Mouse (Mus musculus) cerebellum, adult 18-20 months (tissue): ENCODE results near the gene Hnrnpa2b1.

Experiments
- DNase-seq, 2 experiments: peaks; one replicate each; pipeline ENCODE4 v3.0.0; 2021

The Hnrnpa2b1 gene

DNA sequence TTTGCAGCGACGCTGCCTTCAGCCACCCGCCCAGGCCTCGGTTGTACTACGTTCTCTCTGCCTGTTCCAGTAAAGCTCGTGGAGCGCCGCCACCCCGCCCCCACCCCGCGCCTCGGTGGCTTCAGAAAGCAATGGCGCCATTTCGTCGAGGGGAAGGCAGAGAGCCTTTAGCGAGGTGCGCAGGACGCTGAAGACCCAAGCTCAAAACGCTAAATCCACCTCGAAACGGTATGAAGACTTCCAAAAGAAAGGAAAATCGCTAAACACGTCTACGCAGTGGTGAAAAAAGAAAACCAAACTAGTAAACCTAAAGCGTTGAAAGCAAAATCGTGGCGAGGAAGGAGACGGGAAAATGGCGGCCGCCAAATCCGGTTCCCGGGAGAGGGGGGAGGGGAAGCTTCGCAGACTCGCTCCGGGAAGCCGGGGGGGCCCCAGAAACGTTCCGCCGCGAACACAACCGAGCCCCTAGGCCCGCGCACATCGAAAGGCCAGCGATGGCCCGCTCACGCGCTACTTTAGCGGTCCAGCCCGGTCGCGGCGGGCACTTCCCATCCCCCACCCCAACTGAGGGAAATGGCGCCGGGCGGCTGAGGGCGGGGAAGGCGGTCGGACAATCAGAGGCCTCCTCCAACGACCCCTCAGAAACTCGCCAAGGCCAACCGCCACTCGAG is 668 bp downstream of the Hnrnpa2b1 start:
- DNase-seq, result peak; percentile 64 to 80

DNA sequence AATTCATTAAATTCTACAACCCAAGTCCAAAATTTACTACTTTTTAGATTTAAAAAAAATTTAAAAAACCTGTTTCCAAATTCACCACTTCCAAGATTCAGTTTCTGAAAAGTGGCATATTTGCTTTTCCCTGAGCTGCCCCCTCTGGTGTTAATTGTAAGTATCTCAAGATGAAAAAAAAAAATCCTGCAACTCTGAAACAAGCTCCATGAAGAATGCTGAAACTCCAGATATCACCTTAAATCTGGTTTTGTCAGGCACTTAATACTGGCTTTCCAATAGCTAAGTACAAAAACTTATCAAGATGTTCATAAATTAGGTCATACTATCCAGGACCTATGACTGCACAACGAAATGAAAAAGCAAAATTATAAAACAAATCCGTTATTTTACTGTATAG is 2.0 kb downstream of the Hnrnpa2b1 start:
- DNase-seq, result no peak

DNA sequence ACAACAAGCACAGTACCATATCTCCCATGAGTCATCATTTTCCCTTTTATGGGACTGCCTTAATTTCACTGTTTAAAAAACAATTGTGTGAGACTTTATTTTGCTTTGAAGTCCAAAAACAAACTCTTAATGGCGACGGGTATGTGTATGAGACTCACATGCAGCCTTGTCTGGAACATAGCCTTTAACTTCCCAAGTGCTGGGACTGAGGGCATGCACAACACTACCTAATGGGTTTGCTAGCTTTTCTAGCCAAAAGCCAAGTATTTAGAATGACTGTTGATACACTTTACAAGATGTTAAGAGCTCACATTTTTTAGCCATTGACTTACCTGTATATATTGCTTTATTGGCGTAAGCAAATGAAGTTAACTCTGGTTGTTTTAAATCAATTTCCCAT is 9.3 kb downstream of the Hnrnpa2b1 start:
- DNase-seq, result no peak

DNA sequence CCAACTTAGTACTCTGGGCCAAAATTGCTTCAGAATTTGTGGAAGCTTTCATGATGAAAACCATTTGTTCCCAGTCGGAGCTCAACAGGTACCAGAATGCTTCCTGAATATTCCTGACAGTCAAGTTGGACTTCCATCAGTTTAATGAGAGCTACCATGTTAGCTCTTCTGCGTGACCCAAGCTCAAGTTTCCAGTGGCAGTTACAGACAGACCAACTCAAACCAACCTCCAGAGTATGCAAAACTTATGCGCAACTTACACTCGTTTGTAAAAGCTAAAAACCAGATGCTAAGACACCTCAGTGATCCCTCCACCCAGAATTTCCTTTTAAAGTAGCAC is 9.7 kb downstream of the Hnrnpa2b1 start:
- DNase-seq, result no peak

DNA sequence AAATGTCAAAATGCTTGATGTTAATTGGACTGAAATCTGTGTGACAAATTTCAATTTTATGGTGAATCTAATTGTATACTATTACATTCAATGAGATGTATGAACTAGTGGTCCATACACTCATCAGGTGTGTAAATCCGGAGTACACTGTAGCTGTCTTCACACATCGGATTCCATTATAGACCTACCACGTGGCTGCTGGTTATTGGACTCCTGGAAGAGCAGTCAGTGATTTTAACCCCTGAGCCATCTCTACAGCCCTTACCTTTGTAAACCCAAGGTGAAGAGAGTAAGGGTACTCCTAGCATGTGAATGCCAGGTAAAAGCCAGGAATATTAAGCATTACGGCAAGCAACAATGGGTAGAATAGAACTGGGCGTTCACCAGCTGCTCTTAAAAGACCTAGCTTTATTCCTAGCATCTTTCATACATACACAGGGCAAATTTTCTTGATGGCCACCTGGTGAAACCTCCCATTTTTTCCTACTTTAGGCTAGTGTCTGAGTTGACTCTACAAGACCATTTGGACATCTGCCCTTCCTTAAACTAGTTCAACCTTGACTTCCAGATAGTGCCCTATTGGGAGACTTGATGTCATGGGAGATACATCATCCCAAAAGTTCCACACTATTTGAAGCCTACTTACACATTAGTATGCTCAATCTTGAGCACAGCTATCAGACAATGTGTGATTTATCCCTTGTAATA is 10.2 kb downstream of the Hnrnpa2b1 start:
- DNase-seq, result no peak

DNA sequence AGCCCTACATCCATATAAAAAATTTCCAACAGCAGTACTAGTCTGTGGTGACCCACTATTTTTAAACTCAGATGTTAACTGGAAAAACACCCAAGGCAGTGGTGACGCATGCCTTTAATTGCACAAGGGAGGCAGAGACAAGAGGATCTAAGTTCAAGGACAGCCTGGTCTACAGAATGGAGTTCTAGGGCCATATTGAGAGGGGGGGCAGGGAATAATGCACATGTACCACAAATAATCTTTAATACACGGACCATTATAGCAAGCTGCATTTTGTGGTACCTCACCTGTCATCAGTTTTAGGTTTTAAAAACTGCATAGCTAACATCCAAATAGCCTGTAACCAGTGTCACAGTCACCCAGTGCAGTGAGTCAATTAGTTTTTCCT is 10.8 kb downstream of the Hnrnpa2b1 start:
- DNase-seq, result no peak

DNA sequence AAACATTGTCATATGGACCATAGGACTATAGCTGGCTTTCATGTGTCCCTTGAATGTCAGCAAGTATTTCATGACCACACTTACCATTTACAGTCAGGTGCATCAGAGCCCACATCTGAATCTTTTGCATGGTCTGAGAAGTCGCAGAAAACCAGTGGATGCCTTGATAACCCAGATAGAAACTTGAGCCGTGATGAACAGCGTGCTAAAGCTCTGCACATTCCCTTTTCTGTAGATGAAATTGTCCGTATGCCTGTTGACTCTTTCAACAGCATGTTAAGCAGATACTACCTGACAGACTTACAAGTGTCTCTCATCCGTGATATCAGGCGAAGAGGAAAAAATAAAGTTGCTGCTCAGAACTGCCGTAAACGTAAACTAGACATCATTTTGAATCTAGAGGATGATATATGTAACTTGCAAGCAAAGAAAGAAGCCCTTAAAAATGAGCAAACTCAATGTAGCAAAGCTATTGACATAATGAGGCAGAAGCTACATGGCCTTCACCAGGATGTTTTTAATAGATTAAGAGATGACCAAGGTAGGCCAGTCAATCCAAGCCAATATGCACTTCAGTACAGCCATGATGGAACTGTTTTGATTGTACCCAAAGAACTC is 11.8 kb downstream of the Hnrnpa2b1 start:
- DNase-seq, result no peak

DNA sequence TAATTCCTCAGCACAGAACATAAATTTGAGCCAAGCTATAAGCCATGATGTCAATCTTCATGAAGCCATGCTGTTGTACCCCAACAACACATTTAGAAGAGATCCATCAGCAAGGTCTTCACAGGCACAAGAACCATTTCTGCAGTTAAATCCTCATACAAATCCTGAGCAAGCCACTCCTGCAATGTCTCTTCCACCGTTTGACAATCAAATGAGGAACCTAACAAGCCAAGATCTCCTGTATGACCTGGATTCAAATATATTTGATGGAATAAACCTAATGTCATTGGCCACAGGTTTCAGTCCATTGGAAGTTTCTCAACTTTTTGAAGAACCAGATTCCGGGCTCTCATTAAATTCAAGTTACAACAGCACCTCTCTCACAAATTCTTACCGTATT is 12.4 kb downstream of the Hnrnpa2b1 start:
- no peak for DNase-seq

DNA sequence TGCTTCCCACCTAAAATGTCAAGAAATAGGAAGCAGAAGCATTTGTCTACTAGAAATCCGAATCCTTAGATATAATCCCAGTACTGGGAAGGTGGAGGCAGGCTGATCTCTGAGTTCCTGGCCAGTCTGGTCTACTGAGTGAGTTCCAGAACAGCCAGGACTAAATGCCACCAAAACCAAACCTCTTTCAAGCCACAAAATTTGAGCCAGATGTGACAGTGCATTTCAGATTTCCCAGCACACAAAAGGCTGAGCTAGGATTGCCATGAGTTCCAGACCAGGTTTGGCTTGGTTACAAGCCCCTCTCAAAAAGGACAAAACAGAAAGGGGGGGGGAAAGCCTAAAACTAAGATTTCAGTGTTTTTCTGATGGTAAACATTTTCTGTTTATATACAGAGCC is 13.5 kb downstream of the Hnrnpa2b1 start:
- DNase-seq, result no peak

DNA sequence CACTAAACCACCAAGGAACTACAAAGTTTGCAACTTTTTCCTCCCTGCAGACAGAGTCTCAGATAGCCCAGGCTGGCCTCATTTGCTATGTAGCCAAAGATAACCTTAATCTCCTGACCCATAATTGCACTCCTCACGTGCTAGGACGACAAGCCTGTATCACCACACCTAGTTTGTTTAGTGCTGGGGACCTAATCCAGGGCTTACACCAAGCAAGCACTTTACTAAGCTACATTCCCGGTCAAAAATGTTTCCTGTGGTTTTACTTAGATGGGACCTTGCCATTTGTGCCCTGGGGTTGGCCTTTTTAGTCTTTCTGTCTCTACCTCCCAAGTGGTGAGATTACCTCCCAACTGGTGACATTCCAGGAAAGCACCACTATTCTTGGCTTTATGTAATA is 14.7 kb downstream of the Hnrnpa2b1 start:
- no peak for DNase-seq

DNA sequence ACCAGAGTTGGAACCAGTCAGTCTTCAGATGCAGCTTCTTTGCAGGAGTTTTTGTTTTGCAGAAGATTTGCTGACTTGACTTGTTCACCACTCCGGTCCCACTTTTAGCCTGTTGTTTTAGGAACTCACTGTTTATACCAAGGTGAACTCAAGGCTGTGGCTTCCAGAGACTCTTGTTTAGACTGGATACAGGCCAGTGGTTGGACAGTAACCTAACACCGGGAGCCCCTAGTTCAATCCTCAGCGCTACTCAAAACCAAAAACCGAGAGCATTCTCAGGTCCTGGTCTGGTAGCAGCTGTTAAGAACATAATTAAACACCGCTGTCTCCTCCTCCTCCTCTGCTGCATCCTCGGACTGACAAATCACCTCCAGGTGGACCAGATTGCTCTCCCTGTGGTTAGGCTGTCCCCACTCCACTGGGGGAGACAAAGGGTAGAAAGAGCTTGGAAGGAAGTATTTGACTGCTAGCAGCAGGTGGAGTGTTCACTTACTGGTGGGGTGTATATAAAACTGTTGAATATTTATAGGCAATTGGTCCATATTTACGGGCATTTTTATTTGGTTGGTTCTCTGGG is 16.7 kb downstream of the Hnrnpa2b1 start:
- no peak for DNase-seq

DNA sequence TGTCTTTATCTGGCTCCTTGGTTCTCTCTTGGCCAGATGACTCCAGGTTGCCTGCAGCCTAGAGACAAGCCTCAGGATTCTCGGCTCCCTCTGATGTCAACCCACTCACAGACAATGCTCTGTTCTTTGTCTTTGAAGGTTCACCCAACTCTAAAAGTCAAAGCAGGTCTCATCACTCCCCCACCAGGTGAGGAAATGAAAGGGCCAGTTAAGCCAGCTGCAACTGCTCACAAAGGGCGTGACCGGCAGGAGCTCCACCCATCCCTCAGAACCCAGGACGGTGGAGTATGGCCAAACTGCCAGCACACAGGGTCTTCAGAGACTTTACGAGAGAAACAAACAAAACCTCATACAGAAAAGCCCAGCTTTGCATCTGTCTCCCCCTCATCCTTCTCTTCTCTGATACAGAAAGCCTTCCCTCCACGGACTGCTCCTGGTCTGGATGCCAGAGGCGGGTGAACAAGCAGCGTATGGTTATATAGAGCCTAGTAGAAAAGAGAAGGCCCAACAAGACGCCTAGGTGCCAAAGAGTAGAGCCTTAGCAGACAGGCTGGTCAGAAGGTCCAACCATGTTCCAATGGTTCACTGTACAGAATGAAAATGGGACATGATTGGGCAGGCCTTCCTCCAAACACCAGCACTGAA is 27.4 kb downstream of the Hnrnpa2b1 start:
- DNase-seq, result no peak

DNA sequence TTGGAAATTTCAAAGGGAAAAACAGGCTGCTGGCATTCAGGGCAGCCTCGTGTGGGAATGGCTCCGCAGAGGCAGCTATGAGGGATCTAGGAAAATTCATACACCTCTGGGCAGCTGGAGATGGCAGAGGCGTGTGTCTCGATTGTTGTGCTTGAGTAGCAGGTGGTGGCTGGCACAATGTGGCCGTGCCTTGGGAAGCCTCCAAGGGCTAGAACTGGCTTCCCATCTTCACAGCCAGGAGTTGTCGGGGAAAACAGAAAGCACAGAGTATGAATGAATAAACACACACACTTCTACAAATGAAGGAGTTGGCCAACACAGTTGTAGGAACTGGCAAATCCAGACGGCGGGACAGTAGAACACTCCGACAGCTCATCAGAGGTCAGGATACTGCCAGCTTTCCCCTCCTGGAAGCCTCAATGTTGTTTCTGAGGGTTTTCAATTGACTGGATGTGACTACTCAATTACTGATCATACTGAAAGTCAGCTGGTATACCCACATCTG is 30.8 kb downstream of the Hnrnpa2b1 start:
- DNase-seq, result no peak

DNA sequence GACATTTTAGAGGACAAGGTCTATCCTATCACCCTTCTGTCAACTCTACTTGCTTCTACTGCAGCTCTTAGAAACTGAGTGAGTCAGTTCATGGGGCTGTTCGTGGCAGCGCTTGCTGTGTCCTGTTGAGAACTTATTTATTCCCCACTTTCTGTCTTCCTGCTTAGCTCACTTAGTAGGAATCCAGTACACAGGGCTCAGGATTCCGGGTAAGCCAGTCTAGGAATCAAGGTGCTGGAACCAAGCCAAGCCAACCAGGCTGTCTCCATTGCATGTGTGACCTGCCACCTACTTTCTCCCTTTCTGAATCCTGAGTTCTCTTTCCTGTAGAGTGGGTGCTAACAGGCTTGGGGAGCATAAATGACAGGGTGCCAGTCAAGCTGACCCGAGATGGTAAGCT is 32.0 kb downstream of the Hnrnpa2b1 start:
- DNase-seq, result no peak

DNA sequence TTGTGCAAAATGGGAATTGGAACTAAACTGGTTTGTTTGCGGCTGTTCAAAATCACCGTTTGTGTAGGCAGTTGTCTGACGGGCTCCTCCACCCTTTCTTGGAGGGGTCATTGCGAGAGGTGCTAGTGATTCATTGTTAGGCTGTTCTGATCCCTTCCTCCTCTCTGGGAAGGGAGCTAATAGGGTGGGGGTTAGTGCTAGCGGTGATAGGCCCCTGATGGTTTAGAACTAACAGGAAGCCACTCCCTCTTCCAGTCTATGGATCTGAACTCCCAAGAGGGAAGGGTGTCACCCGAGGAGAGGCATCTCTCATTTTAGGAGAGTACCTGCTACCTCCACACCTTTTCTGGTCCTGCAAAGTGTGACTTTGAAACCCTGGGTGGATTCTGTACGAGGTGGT is 35.4 kb downstream of the Hnrnpa2b1 start:
- DNase-seq, result no peak

DNA sequence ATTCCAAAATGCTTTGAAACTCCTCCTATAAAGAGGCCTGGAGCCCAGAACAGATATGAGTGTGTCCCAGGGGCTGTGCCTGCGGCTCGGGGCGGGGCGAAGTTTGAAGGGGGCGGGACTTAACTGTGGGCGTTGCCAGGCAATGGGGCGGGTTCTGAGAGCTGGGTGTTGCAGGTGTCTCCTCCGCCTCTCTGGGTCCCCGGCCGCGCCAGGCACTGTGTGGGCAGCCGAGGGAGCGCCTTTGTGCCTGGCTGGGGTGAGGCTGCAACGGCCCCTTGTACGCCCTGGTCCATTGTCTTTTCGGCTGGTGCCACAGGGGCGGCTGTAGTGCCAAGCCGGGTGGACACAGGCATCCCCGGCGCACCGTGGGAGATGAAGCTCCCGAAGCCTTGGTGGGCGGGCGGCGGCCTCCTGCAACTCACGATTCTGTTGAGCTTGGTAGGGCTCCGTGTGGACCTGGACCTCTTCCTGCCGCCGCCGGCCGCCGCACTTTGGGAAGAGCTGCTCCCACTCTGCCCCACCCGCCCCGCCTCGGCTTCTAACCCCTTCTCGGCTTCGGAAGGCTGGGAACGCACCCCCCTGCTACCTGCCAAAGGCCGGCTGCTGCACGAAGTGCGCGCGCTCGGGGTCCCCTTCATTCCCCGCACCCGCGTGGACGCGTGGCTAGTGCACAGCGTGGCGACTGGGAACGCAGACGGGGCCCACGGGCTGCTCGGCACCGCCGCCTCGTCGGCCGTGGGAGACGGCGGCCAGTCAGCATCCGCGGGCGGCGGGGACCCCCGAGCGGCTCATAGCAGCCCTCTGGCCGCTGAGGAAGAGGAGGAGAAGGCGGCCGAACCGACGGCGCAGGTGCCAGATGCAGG is 36.9 kb downstream of the Hnrnpa2b1 start, which contains the start of gene Nfe2l3:
Nfe2l3 (plus strand) TSS at position 136 of the 863 bp plus-strand sequence.
- DNase-seq, result peak; percentile 20 to 21

DNA sequence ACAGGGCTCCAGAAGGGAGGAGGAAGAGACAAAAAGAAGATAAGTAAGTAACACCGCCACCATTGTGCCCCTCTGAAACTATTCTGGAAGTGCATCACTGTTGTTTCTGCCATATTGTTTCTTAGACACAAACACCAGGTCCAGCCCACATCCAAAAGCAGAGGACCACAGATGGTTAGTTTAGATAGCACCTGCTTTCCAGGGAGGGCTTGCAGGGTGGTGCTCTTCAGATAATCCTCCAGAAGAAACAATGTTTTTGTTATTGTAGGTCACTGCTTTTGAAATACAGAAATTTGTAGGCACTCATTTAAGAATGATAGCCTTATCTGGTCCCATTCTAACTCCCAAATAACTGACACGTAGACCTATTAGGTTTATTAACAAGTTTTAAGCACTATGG is 45.2 kb downstream of the Hnrnpa2b1 start:
- no peak for DNase-seq

DNA sequence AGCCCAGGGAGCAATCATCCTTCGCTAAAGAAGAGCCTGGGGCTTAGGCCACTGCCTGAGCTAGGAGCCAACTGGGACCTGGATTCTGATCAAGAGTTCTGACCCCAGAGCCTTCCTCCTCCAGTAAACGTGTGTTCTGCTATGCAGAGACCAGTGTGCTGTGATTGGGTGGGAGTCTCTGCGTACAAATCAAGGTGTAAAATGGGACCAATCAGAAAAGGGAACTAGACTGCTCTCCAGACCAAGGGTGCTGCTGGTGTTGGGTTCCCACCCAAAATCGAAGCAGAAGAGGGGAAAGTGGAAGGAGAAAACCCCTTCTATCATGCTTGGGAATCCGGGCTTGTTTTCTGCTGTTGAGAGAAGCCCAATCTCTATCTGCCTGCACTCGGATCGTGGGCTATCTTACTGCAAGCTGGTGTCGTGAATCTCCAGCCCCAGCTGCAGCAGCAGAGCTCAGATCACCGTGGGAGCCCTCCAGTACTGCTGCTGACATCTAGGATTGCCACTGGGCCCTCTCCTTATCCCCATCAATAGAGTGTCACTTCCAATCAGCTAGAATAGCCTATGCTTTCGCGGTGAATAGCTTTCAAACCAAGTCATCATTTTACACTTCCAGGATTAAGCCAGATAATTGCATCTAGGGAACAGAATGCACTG is 46.1 kb downstream of the Hnrnpa2b1 start:
- DNase-seq, result no peak

DNA sequence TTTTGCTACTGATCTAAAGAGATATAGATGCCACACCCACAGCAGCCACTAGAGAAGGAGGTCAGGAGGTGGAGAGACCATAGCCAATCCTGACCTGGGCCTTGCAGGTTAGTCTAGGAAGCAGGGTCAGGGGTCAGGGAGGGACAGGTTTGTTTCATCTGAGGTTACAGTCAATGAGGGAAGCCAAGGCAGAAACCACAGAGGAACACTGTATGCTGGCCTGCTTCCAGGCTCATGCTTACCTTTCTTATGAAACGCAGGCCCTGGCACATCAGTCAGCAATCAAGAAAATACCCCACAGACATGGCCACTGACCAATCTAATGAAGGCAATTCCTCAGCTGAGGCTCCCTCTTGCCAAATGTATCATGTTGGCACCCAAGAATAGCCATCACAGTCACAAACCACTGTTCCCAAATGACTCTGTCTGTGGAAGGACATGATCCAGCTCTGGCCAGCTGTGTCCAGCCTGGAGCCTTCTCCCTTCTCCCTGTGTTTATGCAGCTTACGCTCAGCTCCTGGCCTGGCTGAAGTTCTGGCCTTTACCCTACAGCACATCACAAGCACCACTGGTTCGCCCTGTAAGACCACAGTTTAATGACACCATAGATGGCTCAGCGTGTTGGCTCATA is 52.3 kb downstream of the Hnrnpa2b1 start:
- no peak for DNase-seq

DNA sequence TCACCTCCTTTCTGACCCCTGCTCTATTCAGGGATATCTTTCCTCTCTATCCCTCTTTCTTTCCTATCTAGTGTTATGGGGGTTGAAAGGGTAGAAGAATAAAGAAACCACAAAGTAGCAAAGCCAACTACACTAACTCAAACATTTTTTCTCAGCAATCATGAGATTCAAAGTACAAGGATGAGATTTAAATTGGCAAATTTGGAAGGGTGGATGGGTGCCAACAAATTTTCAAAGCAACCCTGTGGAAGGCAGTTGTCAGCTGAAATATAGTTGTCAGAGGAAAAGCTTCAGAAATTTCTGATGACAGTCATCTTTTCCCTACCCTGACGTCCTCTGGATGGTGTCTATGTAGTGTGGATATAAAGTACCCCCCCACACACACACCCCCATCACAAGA is 53.3 kb downstream of the Hnrnpa2b1 start:
- DNase-seq, result no peak
